Mouse (Mus musculus): ENCODE data around the gene Rcsd1. TPM values are rescaled to one million over a fixed set of nuclear protein-coding genes. Genes with fewer than 3 reads are reported as not detected.

Rcsd1 gene
- total and polyA plus RNA-seq, 2 experiments from 2014 or later: 94.0 to 116 TPM

GRCm38 (mm10) chr1:165642780-165643311, 66.7 kb downstream of the Rcsd1 start:
- Histone ChIP-seq H3K4me2 (ENCODE audit: low read depth, low read length) (peak overlapping the region; percentile 74), H3K27ac (ENCODE audit: low read depth) (peak overlapping the region; percentile 91), H3K9ac (replicated peaks; ENCODE audit: low read depth, low read length) (peak overlapping the region; percentile 71), H3K4me3 (ENCODE audit: low read depth, low read length) (peak overlapping the region; percentile 71), H3K4me1 (ENCODE audit: control insufficient read depth, insufficient read depth) (no peaks in the 10 kb centered on the region), H3K9me3 (replicated peaks; ENCODE audit: control insufficient read depth, low read length) (no peaks in the 10 kb centered on the region), H3K36me3 (replicated peaks; ENCODE audit: control insufficient read depth, insufficient read depth, low read length) (0 out of 2 replicates have a peak, but pooled peaks cover 1% of the 10 kb centered on the region), H3K27me3 (ENCODE audit: control insufficient read depth, insufficient read depth, low read length) (no peaks in the 10 kb centered on the region)
- DNase-seq (ENCODE audit: low spot score) (peak; percentile 74), ATAC-seq (ENCODE audit: insufficient read depth, low read depth) (peak; percentile 43)
- 2% methylated on average over 16 of the region's 16 CpGs for WGBS
- TF ChIP-seq CTCF (IDR thresholded peaks at IDR 0.05; ENCODE audit: low read depth): no peak
- no peak for TF ChIP-seq EP300 (IDR thresholded peaks at IDR 0.05; ENCODE audit: low read depth)

GRCm38 (mm10) chr1:165641786-165642771, 67.5 kb downstream of the Rcsd1 start:
- no peaks in the 10 kb centered on the region for H3K4me1 ChIP-seq (ENCODE audit: control insufficient read depth, insufficient read depth)
- no peaks in the 10 kb centered on the region for H3K27me3 ChIP-seq (ENCODE audit: control insufficient read depth, insufficient read depth, low read length)
- TF ChIP-seq CTCF (IDR thresholded peaks at IDR 0.05; ENCODE audit: low read depth) (no peak), EP300 (IDR thresholded peaks at IDR 0.05; ENCODE audit: low read depth) (no peak)
- DNase-seq (ENCODE audit: low spot score) (peak; percentile 81), ATAC-seq (ENCODE audit: insufficient read depth, low read depth) (peak; percentile 83)
- H3K4me3 ChIP-seq (ENCODE audit: low read depth, low read length): peak overlapping the region; percentile 71
- no peaks in the 10 kb centered on the region for H3K36me3 ChIP-seq (replicated peaks; ENCODE audit: control insufficient read depth, insufficient read depth, low read length)
- peak overlapping the region; percentile 71 for H3K9ac ChIP-seq (replicated peaks; ENCODE audit: low read depth, low read length)
- no peaks in the 10 kb centered on the region for H3K9me3 ChIP-seq (replicated peaks; ENCODE audit: control insufficient read depth, low read length)
- H3K27ac ChIP-seq (ENCODE audit: low read depth): peak overlapping the region; percentile 91
- peak overlapping the region; percentile 74 for H3K4me2 ChIP-seq (ENCODE audit: low read depth, low read length)
- WGBS: under 1% methylated on average over 75 of the region's 75 CpGs

- DNase-seq (ENCODE audit: low spot score): peak; percentile 71
- Histone ChIP-seq H3K4me2 (ENCODE audit: low read depth, low read length) (peak overlapping the region; percentile 60), H3K36me3 (replicated peaks; ENCODE audit: control insufficient read depth, insufficient read depth, low read length) (no peaks in the 10 kb centered on the region), H3K27me3 (ENCODE audit: control insufficient read depth, insufficient read depth, low read length) (no peaks in the 10 kb centered on the region), H3K9ac (replicated peaks; ENCODE audit: low read depth, low read length) (peak overlapping the region; percentile 63), H3K9me3 (replicated peaks; ENCODE audit: control insufficient read depth, low read length) (no peaks in the 10 kb centered on the region), H3K4me3 (ENCODE audit: low read depth, low read length) (peak overlapping the region; percentile 71), H3K27ac (ENCODE audit: low read depth) (peak overlapping the region; percentile 89), H3K4me1 (ENCODE audit: control insufficient read depth, insufficient read depth) (no peaks in the 10 kb centered on the region)
- peak; percentile 46; the same call in 1 of the 2 replicates for TF ChIP-seq EP300 (IDR thresholded peaks at IDR 0.05; ENCODE audit: low read depth)
- peak; percentile 62 for TF ChIP-seq CTCF (IDR thresholded peaks at IDR 0.05; ENCODE audit: low read depth)
- ATAC-seq (ENCODE audit: insufficient read depth, low read depth): peak; percentile 62
- 7% methylated on average over 16 of the region's 16 CpGs for WGBS
Measured at GRCm38 (mm10) chr1:165641271-165641771, 68.2 kb downstream of the Rcsd1 start.

GRCm38 (mm10) chr1:165636289-165636688, 73.3 kb downstream of the Rcsd1 start:
- Histone ChIP-seq H3K4me3 (ENCODE audit: low read depth, low read length) (no peak overlapping the region), H3K9ac (replicated peaks; ENCODE audit: low read depth, low read length) (no peak overlapping the region), H3K9me3 (replicated peaks; ENCODE audit: control insufficient read depth, low read length) (no peaks in the 10 kb centered on the region), H3K4me1 (ENCODE audit: control insufficient read depth, insufficient read depth) (peaks cover 15% of the 10 kb centered on the region), H3K27me3 (ENCODE audit: control insufficient read depth, insufficient read depth, low read length) (no peaks in the 10 kb centered on the region), H3K4me2 (ENCODE audit: low read depth, low read length) (no peak overlapping the region), H3K27ac (ENCODE audit: low read depth) (no peak overlapping the region), H3K36me3 (replicated peaks; ENCODE audit: control insufficient read depth, insufficient read depth, low read length) (no peaks in the 10 kb centered on the region)
- WGBS: 89% methylated on average over 8 of the region's 8 CpGs
- DNase-seq (ENCODE audit: low spot score): no peak
- TF ChIP-seq EP300 (IDR thresholded peaks at IDR 0.05; ENCODE audit: low read depth) (no peak), CTCF (IDR thresholded peaks at IDR 0.05; ENCODE audit: low read depth) (no peak)
- no peak for ATAC-seq (ENCODE audit: insufficient read depth, low read depth)

- H3K27me3 ChIP-seq (ENCODE audit: control insufficient read depth, insufficient read depth, low read length): no peaks in the 10 kb centered on the region
- H3K4me3 ChIP-seq (ENCODE audit: low read depth, low read length): peak overlapping the region; percentile 78; the same call in 1 of the 2 replicates
- H3K4me2 ChIP-seq (ENCODE audit: low read depth, low read length): peak overlapping the region; percentile 80
- no peak for TF ChIP-seq CTCF (IDR thresholded peaks at IDR 0.05; ENCODE audit: low read depth)
- TF ChIP-seq EP300 (IDR thresholded peaks at IDR 0.05; ENCODE audit: low read depth): no peak
- DNase-seq (ENCODE audit: low spot score): no peak
- WGBS: 41% methylated on average over 17 of the region's 17 CpGs
- no peak for ATAC-seq (ENCODE audit: insufficient read depth, low read depth)
- no peaks in the 10 kb centered on the region for H3K9me3 ChIP-seq (replicated peaks; ENCODE audit: control insufficient read depth, low read length)
- no peaks in the 10 kb centered on the region for H3K36me3 ChIP-seq (replicated peaks; ENCODE audit: control insufficient read depth, insufficient read depth, low read length)
- H3K27ac ChIP-seq (ENCODE audit: low read depth): peak overlapping the region; percentile 95
- peaks cover 20% of the 10 kb centered on the region for H3K4me1 ChIP-seq (ENCODE audit: control insufficient read depth, insufficient read depth)
- H3K9ac ChIP-seq (replicated peaks; ENCODE audit: low read depth, low read length): peak overlapping the region; percentile 45; the same call in 1 of the 2 replicates
Measured at GRCm38 (mm10) chr1:165635055-165635897, 74.3 kb downstream of the Rcsd1 start.
